Mouse (Mus musculus): Measurements from ENCODE around the gene Ube2e1.

The Ube2e1 gene

DNA sequence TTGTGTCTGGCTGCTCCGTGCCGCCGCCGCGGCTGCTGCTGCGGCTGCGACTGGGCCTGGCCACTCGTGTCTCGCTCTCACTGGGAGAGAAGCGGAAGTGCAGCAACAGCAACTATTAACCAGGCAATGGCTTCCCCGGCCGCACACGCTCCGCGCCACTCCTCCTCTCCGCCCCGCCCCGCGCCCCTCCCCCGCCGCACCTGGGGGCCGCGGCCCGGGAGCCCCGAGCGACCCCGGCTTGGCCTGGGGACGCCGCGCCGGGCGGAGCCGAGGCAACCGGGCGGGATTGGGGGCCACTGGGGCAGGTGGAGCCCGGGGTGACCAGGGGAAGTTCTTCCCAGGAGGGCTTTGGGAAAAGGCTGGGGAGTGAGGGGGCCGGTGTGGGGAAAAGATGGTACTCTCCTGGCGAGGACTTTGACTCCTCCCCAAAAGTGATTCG is at the start of gene Ube2e1:
Ube2e1 (minus strand) TSS at position 167 of the 439 bp plus-strand sequence.
- CTCF ChIA-PET: interaction anchor here in 1 of 4 experiments (0.6 kb wide), 1 partner anchor 36 kb away, joined by 7 read pairs; no protein-coding TSS in a partner anchor
- POLR2A ChIA-PET: no interaction called here

DNA sequence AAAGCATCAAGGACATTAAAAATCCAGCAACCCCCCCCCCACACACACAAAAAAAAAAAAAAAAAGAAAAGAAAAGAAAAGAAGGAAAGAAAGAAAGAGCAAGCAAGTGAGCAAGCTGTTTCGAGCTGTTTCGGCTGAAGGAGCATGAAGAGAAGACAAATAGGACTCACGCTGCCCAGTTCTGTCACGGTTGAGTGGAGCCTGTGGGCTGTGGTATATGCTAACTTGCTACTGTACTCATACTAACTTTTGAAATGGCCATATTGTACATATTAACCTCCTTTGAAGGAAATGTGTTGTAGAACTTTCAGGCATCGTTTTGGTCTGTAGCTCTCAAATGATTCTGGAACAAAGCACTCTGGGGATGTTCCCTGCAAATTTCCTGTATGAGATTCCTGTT is 48.2 kb upstream of the Ube2e1 start:
- POLR2A ChIA-PET: no interaction called here
- CTCF ChIA-PET: no interaction called here

DNA sequence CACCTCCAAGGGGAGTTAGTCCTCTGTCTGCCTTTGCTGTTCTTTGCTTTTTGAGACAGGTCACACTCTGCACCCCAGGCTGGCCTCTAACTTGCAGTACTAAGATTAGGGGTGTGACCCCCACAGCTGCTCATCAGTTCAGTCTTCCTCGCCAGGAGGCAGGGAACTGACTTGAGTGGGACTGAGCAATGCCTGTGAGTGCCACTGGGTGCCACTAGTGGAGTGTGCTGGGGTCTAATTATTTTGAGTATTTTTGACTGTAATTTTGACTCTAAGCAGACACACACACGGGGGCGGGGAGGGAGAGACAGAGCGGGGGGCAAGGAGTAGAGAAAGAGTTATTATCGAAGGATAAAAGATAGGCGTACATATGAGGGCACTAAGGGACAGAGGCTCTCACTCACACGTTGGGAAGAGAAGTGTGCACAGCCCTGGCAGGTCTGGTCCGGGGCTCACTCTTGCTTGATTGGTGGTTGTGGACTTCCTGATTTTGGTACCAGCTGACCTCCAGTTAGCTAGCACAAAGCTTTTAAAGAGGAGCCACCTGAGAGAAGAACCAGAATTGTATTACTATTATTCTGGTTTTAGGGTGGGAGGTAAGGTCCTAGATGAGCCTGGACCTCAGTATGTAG is 46.4 kb upstream of the Ube2e1 start:
- CTCF ChIA-PET: interaction anchor here in 3 of 4 experiments (0.6 to 1.2 kb wide), 5 partner anchors 9 to 178 kb away, joined by 3 to 4 read pairs (median 3); no protein-coding TSS in a partner anchor
- POLR2A ChIA-PET: interaction anchor here in 2 of 4 experiments (0.6 to 1.2 kb wide), 3 partner anchors 9 to 747 kb away, joined by 3 to 4 read pairs (median 3); no protein-coding TSS in a partner anchor

DNA sequence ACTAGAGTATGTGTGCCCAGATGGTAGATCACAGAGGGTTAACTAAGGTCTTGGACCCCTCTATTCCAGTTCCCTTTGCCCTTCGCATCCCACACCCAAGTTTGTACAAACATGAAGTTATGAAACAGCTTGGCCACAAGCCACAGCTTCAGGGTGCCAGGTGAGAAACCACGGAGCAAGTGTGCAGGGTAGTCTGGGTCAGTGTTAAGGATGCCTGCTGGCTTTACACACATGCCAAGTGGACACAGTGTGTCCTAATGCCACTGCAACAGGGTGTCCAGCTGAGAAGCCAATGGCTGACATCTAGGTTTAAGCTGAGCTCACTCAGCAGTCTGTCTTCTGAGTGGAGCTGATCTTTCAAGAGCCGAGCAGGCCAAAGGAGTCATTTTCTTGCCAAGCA is 44.5 kb upstream of the Ube2e1 start:
- CTCF ChIA-PET: interaction anchor here in 1 of 4 experiments (0.7 kb wide), 1 partner anchor 52 kb away, joined by 4 read pairs; no protein-coding TSS in a partner anchor

DNA sequence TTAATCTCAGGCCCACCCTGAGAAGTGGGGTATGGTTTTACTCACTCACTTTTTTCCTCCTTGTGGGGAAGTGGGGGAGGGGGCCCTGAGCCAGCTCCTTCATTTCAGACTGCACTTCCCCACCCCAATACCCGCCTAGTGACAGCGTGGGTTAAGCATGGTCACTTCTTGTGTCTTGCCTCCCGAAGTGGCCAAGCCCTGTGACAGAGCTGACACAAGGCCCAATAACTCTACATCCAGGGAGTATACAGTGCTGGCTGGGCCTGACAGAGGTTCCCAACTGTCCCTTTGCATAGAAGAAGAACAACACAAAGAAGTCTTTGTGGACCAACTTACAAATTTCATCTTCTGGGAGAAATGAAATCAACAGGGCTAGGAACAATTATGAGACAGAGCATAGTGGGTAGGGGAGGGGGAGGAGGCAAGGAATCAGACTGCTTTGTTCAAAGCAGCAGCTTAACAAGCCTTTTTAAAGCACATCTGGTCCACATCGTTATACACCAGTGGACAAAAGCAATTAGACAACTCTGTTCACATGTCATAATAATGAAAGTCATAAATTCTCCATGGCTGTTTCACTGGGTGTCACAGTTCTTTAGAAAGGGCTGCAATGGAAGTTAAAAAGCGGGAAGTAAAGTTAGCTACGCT is 42.2 kb upstream of the Ube2e1 start:
- ChIA-PET POLR2A (interaction anchor here in 2 of 4 experiments (0.6 to 1.4 kb wide), 2 partner anchors 10 to 103 kb away, joined by 3 to 5 read pairs; partner anchors contain the start of genes Nkiras1 (in 1 of the 2) and Rpl15 (in 1 of the 2)), CTCF (no interaction called here)

More for the DNA sequence above, 44.5 kb upstream of the Ube2e1 start:
- POLR2A ChIA-PET: interaction anchor here in 1 of 4 experiments (0.6 kb wide), 1 partner anchor 105 kb away, joined by 3 read pairs; the partner anchor contains the start of genes Nkiras1 and Rpl15

DNA sequence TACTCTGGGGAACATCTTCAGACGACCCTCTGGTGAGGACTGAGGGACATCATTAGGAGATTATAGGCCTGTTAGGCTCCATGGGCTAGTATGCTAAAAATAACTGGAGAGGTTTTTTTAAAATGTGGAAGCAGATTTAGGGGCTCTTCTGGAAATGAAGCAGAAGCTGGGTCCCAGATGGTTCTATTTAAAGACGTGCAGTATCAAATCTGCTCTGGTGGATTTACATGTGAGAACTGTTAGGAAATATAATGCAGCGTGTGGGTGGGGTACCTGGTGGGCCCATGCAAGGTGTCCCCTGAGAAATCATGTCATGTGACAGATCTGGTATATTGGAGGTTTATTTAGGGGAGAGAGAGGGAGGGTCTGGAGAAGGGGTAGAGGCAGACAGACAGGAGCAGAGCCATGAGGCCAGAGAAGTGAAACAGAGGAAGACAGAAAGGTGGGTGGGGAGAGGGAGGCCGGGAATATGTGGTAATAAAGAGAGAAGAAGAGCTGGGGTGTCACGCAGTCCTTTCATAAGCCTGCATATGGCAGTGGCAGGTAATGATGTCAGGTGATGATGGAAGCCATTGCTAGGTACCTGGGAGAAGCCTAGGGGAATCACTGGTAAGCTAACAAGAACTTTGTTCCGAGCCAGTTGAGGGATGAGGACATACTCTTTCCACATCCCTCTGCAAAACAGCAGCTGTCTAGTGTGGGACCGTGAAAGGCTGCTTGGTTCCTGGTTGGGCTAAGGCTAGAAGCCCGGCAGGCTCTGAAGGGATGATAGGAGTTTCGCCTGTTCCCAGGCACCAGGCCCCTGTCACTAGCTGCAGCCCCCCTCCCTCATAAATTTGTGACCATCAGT is 41.3 kb upstream of the Ube2e1 start:
- CTCF ChIA-PET: no interaction called here
- POLR2A ChIA-PET: interaction anchor here in 1 of 4 experiments (0.6 kb wide), 1 partner anchor 11 kb away, joined by 3 read pairs; no protein-coding TSS in a partner anchor

DNA sequence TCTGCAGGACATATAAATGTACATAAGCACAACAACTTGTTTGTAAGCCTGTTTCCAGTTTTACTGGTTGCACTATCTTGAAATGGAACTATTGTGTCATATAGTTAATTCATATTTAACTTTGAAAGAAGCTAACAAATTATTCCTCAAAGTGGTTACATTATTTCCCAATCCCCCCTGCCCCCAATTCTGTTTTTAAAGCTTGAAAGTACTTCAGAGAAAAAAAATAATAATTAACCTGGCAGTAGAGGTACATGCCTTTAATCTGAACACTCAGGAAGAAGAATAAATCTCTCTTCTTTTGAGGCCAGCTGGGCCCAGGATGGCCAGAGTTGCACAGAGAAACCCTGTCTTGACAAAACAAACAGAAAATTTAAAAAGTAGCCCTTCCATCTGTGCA is 37.4 kb upstream of the Ube2e1 start:
- ChIA-PET POLR2A (no interaction called here), CTCF (interaction anchor here in 1 of 4 experiments (0.5 kb wide), 1 partner anchor 26 kb away, joined by 4 read pairs; no protein-coding TSS in a partner anchor)

DNA sequence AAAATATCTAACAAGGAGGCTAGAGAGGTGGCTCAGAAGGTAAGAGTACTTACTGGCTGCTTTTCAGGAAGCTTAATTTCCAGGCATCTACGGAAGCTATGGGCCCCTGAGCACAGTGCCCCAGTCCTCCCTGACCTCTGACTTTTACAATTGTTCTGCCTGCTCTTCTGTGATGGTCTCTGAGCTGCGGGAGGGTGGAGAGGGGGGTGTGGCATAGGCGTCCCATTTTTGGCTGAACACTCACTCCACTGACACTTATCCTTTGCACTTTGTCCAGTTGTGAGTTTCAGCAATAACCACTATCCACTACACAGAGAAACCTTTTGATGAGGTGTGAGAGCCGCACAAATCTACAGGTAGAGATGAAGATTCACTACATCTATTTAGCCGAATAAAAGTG is 35.4 kb upstream of the Ube2e1 start:
- ChIA-PET CTCF (no interaction called here), POLR2A (interaction anchor here in 1 of 4 experiments (1.1 kb wide), 1 partner anchor 11 kb away, joined by 3 read pairs; no protein-coding TSS in a partner anchor)

DNA sequence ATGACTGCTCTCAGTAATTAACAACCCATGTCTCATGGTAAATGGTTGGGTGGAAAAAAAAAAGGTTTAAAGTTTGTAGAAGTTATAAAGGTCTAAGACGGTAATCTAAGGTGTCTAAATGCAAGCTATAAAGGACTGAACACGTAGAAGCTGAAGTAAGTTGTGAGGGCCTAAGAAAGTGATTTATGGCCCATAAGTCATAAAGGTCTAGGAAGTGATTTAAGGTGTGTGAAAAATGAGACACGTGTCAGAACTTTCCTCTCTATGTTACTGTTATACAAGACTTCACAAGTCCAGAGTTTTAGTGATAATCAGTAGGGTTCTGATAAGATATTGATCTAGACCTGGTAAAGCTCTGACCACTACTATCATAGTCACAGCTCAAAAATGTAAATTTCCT is 32.7 kb upstream of the Ube2e1 start:
- POLR2A ChIA-PET: no interaction called here
- CTCF ChIA-PET: interaction anchor here in 1 of 4 experiments (0.6 kb wide), 1 partner anchor 655 kb away, joined by 6 read pairs; no protein-coding TSS in a partner anchor

DNA sequence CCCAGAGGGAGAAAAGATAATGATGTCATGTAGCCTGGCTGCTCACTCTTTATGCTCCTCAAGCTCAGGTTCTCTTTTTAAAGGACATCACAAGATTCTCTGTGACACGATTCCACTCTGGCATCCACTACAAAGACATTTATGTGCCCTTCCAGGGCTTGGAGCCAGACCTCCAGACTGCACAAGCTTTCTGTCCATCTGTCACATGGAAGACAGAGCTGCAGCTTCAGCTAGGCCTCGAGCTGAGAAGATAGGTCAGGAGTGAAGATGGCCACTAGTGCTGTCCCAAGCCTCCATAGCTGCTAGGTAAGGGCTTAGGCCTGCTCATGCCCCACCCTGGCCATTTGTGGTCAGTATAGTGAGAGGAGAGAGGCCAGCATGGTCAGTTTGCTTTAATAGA is 24.8 kb upstream of the Ube2e1 start:
- ChIA-PET POLR2A (interaction anchor here in 2 of 4 experiments (0.7 to 1.4 kb wide), 2 partner anchors 11 to 29 kb away, joined by 3 read pairs; no protein-coding TSS in a partner anchor), CTCF (no interaction called here)

DNA sequence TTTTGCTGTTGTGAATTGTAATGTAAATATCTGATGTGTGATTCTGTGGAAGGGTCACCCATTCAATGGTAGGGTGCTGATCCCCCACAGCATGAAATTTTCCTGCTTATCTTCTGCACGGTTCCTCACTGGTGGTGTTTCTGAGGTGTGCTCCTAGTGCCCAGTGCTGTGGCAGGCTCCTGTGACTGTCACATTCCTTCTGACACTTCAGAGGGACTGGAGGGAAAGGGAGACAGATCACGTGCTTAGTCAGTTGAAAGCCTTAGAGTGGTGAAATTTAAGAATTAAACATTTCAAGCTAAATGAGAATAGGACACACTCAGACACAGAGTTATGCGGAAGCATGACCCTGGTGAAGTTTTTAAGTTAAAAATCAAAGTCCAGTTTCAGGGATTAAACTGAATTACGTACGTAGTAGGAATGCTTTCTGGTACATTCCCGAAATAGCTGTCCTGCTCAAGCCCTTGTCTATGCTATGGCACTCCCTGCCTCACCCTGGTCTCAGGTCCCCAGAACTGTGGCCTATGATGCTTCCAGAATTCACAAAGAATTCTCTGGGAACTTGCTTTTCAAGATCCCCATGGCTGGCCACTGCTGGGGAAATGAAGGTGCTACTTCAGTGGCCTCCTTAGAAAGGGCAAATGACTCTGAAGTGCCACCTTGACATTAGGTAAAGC is 24.0 kb upstream of the Ube2e1 start:
- CTCF ChIA-PET: no interaction called here
- POLR2A ChIA-PET: interaction anchor here in 1 of 4 experiments (1.4 kb wide), 1 partner anchor 12 kb away, joined by 3 read pairs; no protein-coding TSS in a partner anchor

DNA sequence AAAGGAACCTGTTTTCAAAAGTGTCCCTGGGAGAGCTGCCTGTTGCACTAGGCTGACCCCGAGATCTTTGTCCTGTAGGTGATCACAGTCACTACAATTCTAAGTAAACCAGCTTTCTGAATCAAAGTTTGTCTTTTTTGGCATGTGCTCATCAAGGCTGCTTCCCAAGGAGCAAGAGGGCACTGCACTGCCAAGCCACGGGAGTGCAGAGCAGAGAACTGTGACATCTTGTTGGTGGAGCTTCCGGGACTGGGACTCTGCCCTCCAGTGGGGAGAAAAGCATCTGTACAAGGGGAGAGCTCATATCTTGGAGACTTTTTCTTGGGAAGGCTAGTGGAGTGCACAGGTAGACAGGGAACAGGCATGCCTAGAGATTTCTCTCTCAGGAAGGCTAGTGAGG is 21.9 kb upstream of the Ube2e1 start:
- POLR2A ChIA-PET: interaction anchor here in 1 of 4 experiments (0.9 kb wide), 1 partner anchor 10 kb away, joined by 3 read pairs; no protein-coding TSS in a partner anchor
- CTCF ChIA-PET: interaction anchor here in 1 of 4 experiments (0.5 kb wide), 1 partner anchor 446 kb away, joined by 3 read pairs; no protein-coding TSS in a partner anchor

DNA sequence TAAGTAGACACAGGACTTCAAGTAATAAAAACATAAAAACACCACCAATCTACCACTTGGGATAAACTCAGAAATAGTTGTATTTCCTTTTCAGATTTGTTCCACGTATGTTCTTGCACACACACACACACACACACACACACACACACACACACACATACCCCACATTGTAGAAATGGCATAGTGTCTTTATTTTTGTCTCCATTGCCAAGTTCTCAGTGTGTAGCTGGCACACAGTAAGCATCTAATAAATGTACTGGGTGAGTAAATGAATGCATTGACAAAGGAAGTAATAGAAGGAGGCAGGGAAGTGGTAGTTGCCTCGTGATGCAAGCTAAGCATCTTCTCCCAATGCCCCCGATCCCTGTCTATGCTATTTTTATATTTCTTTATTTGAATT is 21.3 kb upstream of the Ube2e1 start:
- CTCF ChIA-PET: interaction anchor here in 1 of 4 experiments (0.5 kb wide), 1 partner anchor 447 kb away, joined by 3 read pairs; no protein-coding TSS in a partner anchor
- POLR2A ChIA-PET: interaction anchor here in 1 of 4 experiments (0.9 kb wide), 1 partner anchor 10 kb away, joined by 3 read pairs; no protein-coding TSS in a partner anchor

DNA sequence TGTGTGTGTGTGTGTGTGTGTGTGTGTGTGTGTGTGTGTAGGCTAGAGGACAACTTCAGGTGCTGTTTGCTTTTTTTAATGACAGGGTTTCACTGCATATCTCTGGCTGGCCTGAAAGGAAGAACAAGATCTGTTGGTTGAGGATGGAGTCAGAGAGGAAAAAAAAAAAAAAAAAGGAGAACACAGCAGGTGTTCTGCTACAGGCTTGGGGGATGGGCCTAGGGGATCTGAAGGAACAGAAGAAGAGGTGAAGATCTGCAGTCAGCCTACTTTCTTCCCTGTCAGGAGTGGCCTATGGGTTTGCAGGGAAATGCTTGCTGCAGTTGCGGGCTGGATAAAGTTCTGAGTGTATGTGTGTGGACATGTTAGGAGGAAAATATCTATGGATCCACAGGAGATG is 19.0 kb upstream of the Ube2e1 start:
- CTCF ChIA-PET: no interaction called here
- POLR2A ChIA-PET: interaction anchor here in 1 of 4 experiments (0.6 kb wide), 1 partner anchor 321 kb away, joined by 3 read pairs; no protein-coding TSS in a partner anchor

DNA sequence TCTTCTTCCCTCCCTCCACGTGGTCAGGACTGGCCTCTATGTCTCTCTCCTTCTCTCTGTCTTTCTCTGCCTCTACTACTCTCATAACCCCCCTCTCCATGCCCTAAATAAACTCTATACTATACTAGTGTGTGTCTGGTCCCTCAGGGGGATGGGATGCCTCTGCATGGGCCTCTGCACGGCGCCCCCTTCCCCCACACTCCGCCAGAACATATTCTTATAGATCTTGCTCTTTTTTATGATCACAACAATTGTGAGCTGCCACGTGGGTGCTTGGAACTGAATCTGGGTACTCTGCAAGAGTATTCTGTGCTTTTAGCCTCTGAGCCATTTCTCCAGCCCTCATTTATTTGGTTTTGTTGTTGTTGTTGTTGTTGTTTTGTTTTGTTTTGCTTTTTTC is 18.2 kb upstream of the Ube2e1 start:
- CTCF ChIA-PET: no interaction called here
- POLR2A ChIA-PET: interaction anchor here in 1 of 4 experiments (0.7 kb wide), 1 partner anchor 527 kb away, joined by 3 read pairs; no protein-coding TSS in a partner anchor

DNA sequence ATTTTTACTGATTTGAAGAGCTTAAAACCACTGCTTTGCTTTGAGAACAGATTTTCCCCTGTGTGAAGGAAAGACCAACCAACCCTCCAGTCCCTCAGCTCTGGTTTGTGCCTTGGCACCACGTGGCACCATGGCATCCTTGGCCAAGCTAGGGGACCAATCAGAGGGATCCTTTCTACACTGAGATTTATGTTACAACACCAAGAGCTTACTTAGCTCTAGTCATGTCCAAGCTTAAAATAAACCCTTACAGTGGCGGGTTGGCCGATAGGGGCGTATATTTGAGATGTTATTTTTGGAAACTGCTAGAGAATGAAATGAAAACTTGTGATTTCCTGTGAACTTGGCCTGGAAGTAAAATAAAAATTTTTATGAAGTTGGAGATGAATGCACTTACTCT is 11.9 kb upstream of the Ube2e1 start:
- POLR2A ChIA-PET: interaction anchor here in 1 of 4 experiments (1.2 kb wide), 1 partner anchor 10 kb away, joined by 3 read pairs; no protein-coding TSS in a partner anchor
- CTCF ChIA-PET: no interaction called here

DNA sequence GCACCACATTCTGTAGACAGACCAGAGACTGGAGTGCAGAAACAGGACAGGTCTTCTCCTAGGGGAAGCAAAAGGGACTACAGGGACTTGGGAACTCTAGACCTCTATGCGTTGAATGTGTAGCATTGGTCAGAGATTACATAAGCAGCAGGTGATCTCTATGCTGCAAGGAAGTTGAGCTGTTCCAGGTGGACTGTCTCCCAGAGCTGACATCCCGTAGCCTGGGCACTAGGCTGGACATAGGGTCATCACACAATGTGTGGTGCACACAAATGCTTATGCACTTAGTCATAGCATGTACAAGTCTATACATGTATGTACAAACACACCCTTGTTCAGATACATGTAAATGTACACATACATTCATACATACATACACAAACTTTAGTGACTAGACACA is 11.1 kb upstream of the Ube2e1 start:
- ChIA-PET CTCF (no interaction called here), POLR2A (interaction anchor here in 2 of 4 experiments (1.2 kb wide), 2 partner anchors 11 to 73 kb away, joined by 3 read pairs; no protein-coding TSS in a partner anchor)

DNA sequence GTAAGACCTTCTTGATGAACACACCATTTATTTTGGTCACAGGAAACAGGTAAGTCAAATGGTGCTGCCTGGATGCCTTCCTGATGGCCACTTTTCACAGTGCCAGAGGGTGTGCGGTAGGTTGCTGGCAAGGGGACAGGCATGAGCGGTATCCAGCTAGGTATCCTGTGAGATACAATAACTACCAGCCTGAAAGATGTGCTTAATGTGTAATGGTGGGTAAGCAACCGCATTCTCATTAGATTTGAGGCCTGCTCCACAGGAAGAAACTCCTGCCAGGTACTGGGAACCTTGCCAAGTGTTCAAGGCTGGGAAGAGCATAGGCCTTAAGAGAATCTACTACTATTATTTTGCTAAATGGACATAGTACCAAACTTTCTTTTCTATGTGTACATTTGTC is 9.4 kb upstream of the Ube2e1 start:
- CTCF ChIA-PET: no interaction called here
- POLR2A ChIA-PET: no interaction called here

Data from embryonic stem cell, embryonic (primary cell).